Mouse (Mus musculus): ENCODE measurements around the gene Nbea. TPM values are rescaled to one million over a fixed set of nuclear protein-coding genes. Genes with fewer than 3 reads are reported as not detected.

Nbea gene
- polyA plus RNA-seq, 1 experiment from 2014 or later: 6.0 TPM

DNA sequence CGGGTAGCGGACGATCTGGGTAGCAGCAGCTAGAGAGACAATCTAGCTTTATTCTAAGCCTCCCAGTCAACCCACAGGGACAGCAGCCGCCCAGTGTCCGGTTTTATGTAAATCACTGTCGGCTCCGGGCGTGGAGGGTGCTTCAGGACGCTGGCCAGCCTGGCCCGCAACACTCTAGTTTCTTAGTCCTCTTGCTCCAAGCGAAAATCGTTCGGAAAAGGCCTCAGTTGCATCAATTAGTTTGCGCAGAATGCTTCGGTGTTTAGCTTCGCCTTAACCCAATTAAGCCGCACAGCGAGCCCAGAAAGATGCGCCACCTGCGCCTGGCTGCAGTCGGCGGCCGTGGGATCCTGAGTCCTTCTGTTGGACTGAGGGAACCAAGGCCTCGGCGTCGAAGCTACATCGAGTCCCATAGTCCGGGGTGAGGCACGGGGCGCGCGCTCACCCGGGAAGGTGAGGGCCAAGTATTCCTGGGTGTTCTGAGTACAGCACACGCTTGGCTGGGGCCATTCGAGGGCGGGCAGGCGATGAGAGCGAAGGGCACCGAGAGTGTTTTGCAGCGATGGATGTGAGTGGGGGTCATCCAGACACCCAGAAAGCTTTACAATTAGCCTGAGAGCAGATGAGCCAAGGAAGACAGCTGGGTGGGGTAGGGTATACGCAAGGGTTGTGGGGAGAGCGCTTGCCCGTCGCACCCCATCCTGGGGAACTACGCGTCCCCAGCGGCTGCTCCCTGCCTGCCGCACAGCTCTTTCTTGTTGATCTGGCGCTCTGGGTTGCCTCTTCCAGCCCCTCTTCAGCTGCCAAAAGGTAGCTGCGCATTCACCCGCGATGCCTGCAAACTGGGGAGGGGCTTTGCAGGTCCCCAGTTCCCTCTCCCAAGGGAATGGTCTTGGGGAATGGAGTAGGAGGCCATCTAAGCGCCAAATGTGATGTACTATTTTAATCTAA is 403.1 kb downstream of the Nbea start:
- H3K4me2 ChIP-seq: peak overlapping the region; percentile 34
- no peak overlapping the region for H3K9ac ChIP-seq
- H3K9me3 ChIP-seq: no peaks in the 10 kb centered on the region
- H3K4me3 ChIP-seq: no peak overlapping the region
- H3K27ac ChIP-seq: no peak overlapping the region
- no peak for ATAC-seq (ENCODE audit: borderline replicate concordance, extremely low read depth, low FRiP score, low TSS enrichment)
- no peaks in the 10 kb centered on the region for H3K36me3 ChIP-seq
- H3K27me3 ChIP-seq: peaks cover 67% of the 10 kb centered on the region
- 7% methylated on average over 53 of the region's 53 CpGs for WGBS
- H3K4me1 ChIP-seq: peaks cover 25% of the 10 kb centered on the region

DNA sequence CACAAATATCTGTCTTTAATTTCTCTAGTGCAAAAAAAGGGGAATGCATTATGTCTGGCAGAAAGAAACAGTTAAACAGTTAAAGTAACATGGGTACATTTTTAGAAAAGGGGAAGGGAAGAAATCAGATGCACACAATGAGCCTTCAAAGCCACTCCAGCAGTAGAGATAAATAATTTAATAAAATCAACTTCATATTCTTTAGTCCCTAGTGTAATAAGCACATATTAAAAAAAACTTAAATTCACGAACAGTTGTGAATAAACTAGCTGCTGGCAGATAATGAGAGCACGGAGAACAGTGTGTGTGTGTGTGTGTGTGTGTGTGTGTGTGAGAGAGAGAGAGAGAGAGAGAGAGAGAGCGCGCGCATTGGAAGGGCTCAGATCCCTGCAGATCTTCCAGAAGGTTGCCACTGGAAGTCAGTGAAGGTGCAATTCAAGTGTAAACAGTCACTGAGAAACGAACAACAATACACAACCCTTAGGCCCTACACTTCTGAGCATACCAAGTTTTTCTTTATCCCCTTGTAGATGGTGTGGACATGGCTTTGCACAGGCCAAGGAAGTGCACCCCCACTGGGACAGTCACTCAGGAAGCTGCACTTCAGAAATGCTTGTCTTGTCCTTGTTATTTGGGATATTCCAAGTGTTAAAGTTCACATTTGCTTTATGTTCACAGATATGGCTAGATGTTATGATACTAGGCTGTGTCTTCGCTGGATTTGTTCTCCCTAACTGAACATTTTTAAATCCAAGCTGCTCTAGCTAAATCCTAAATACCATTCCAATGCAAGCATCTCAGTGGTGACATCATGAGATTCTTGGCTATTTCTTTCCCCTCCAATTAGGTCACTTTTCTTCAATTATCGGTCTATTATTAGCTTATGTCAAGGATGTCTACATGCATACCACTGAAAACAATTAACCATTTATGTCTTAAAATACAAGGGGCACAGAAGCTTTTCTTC is 404.5 kb downstream of the Nbea start:
- H3K27me3 ChIP-seq: peaks cover 62% of the 10 kb centered on the region
- 60% methylated on average over 8 of the region's 8 CpGs for WGBS
- H3K9ac ChIP-seq: no peak overlapping the region

DNA sequence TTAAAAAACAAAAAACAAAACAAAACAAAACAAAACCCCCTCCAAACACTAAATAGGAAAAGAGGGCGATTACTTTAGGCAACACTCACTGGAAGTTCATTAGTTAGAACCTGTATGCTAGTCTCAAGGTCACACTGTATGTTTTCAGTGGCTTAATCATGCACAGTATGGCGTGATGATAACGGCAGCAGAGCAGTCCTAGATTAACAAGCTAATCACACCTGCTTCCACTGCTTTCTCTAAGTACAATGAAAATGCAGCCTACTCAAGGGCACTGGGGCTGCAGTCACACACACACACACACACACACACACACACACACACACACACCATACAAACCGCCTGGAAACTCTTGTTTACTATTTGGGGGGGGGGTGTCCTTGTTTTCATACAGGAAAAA is 406.0 kb downstream of the Nbea start:
- Histone ChIP-seq H3K27me3 (peaks cover 47% of the 10 kb centered on the region), H3K9ac (no peak overlapping the region), H3K9me3 (no peaks in the 10 kb centered on the region), H3K4me2 (no peak overlapping the region), H3K27ac (no peak overlapping the region), H3K4me3 (no peak overlapping the region), H3K36me3 (no peaks in the 10 kb centered on the region), H3K4me1 (peaks cover 11% of the 10 kb centered on the region)
- no peak for ATAC-seq (ENCODE audit: borderline replicate concordance, extremely low read depth, low FRiP score, low TSS enrichment)
- WGBS: 64% methylated on average over 4 of the region's 4 CpGs

More for the DNA sequence above, 404.5 kb downstream of the Nbea start:
- no peaks in the 10 kb centered on the region for H3K9me3 ChIP-seq
- H3K4me2 ChIP-seq: no peak overlapping the region
- H3K4me1 ChIP-seq: peaks cover 25% of the 10 kb centered on the region
- H3K4me3 ChIP-seq: no peak overlapping the region
- H3K36me3 ChIP-seq: no peaks in the 10 kb centered on the region
- no peak for ATAC-seq (ENCODE audit: borderline replicate concordance, extremely low read depth, low FRiP score, low TSS enrichment)
- H3K27ac ChIP-seq: no peak overlapping the region

DNA sequence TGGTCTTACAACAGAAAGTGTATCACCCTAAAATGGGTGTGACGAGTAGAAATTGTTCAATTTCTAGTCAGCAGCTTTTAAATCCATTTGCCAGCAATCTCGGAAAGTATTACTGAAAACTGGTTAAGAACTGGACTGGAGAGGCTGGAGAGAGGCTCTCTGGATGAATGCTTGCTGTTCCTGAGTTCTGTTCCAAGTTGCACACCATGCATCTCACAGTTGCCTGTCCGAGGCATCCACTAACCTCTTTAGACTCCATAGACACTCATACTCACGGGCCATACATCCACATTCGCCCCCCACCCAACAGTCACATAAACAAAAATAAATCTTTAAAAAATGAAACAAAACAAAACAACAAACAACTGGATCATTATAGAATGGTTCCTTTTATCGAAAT is 407.7 kb downstream of the Nbea start:
- H3K4me3 ChIP-seq: no peak overlapping the region
- H3K36me3 ChIP-seq: no peaks in the 10 kb centered on the region
- H3K27ac ChIP-seq: no peak overlapping the region
- H3K9ac ChIP-seq: no peak overlapping the region
- H3K4me1 ChIP-seq: peaks cover 9% of the 10 kb centered on the region
- ATAC-seq (ENCODE audit: borderline replicate concordance, extremely low read depth, low FRiP score, low TSS enrichment): no peak
- WGBS: 80% methylated on average over 6 of the region's 6 CpGs
- no peaks in the 10 kb centered on the region for H3K9me3 ChIP-seq
- no peak overlapping the region for H3K4me2 ChIP-seq
- peaks cover 29% of the 10 kb centered on the region for H3K27me3 ChIP-seq

DNA sequence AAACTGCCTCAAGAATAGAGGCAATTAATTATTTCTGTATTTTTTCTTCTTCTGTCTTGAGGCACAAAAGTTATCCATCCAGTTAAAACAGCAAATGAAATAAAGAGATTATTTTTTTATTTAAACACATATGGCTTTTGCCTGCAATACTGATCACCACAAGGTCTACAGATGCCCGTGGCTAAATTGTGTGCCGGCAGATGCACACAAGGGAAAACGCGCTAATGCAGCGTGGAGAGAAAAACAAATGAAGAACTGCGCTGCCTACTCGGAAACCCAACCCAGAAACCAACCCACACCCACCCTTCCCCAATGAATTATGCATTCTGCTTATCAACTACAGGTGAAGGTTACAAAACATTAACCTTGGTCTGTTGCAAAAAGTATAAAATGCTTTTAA is 408.3 kb downstream of the Nbea start:
- H3K36me3 ChIP-seq: no peaks in the 10 kb centered on the region
- H3K27me3 ChIP-seq: peaks cover 24% of the 10 kb centered on the region
- 79% methylated on average over 7 of the region's 7 CpGs for WGBS
- H3K4me2 ChIP-seq: no peak overlapping the region
- no peak overlapping the region for H3K4me3 ChIP-seq
- H3K9ac ChIP-seq: no peak overlapping the region
- H3K9me3 ChIP-seq: no peaks in the 10 kb centered on the region
- no peak overlapping the region for H3K27ac ChIP-seq
- H3K4me1 ChIP-seq: peaks cover 4% of the 10 kb centered on the region
- ATAC-seq (ENCODE audit: borderline replicate concordance, extremely low read depth, low FRiP score, low TSS enrichment): no peak

DNA sequence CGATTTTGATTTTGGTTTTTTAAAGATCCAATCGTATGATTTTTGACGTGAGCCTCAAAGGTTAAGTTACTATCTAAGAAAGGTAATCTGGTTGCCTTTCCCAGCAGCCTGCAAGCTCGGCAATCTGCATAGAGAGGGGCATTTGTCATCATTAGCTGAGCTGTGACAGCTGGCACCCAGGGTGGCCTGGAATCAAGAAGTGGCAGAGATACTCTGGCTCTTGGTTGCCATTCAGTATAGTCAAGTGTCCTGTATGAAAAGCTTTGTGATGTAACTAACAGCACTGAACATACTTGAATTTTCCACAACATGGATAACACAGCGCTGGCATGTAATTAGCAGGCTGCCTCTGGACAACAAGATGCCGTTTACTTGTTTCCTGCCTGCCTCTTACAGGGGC is 409.3 kb downstream of the Nbea start:
- no peak for ATAC-seq (ENCODE audit: borderline replicate concordance, extremely low read depth, low FRiP score, low TSS enrichment)
- WGBS: 42% methylated on average over 6 of the region's 6 CpGs

DNA sequence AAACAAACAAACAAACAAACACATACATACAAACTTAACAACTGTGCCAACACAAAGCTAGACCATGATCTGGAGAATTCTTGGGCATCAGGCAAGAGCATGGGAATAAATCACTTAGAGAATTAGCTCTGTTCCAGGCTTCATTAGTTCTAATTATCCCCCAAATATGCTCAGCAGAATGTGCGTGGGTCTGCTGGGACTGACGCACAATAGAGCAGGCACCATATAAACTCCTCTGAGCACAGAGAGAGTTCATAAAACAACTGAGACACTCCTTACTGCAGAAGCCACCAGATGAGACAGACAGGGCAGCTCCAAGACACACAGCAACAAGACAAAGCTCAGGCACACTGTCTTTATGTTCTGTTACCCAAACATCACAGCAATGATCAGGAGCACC is 414.2 kb downstream of the Nbea start:
- Histone ChIP-seq H3K27me3 (no peaks in the 10 kb centered on the region), H3K4me1 (no peaks in the 10 kb centered on the region), H3K9me3 (no peaks in the 10 kb centered on the region), H3K9ac (no peak overlapping the region), H3K36me3 (no peaks in the 10 kb centered on the region), H3K27ac (no peak overlapping the region), H3K4me3 (no peak overlapping the region), H3K4me2 (no peak overlapping the region)
- ATAC-seq (ENCODE audit: borderline replicate concordance, extremely low read depth, low FRiP score, low TSS enrichment): no peak
- 90% methylated on average over 2 of the region's 2 CpGs for WGBS

More for the DNA sequence above, 409.3 kb downstream of the Nbea start:
- H3K4me1 ChIP-seq: no peaks in the 10 kb centered on the region
- no peak overlapping the region for H3K4me3 ChIP-seq
- no peaks in the 10 kb centered on the region for H3K9me3 ChIP-seq
- H3K4me2 ChIP-seq: no peak overlapping the region
- H3K36me3 ChIP-seq: no peaks in the 10 kb centered on the region
- H3K27me3 ChIP-seq: peaks cover 17% of the 10 kb centered on the region
- H3K27ac ChIP-seq: no peak overlapping the region
- no peak overlapping the region for H3K9ac ChIP-seq

DNA sequence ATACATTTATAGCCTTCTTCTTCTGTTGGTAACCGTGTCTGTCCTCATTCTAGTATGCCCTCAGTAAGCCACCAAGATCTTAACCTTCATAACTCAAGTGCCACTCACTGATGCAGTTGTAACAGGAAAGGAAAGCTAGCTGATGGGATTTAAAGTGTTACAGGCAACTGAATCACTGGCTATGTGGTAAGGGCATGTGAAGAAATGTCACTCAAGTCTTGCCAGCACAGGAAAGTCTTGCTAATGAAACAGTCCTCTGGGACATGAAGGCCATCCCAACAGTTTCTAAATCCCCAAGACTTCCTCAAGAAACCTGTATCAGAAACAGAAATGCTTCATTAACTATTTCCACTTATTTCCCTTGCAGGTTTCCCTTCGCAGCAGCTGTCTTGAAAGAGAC is 414.8 kb downstream of the Nbea start:
- no peak overlapping the region for H3K9ac ChIP-seq
- H3K9me3 ChIP-seq: no peaks in the 10 kb centered on the region
- H3K36me3 ChIP-seq: no peaks in the 10 kb centered on the region
- H3K4me2 ChIP-seq: no peak overlapping the region
- no peak overlapping the region for H3K27ac ChIP-seq
- ATAC-seq (ENCODE audit: borderline replicate concordance, extremely low read depth, low FRiP score, low TSS enrichment): no peak
- H3K4me3 ChIP-seq: no peak overlapping the region
- WGBS: 75% methylated on average over 2 of the region's 2 CpGs
- no peaks in the 10 kb centered on the region for H3K4me1 ChIP-seq
- H3K27me3 ChIP-seq: no peaks in the 10 kb centered on the region

DNA sequence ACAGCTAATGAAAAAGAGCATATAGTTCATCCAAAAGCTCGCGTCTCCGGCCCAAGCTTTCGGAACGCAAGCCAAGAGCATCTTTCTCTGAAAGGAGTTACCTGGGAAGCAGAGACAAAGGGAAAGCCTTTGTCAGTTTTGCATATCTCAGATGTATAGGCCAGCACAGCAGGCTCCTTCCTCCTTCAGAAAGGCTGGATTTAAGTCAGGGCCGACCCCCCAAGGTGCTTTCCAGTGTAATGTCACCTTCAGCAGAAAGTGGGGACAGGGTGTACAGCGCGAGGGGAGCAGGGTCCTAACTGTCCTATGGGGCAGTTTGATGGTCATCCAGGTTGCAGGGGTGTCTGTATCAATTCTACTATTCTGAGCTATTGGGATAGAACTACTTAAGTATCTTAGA is 419.9 kb downstream of the Nbea start:
- H3K27ac ChIP-seq: no peak overlapping the region

DNA sequence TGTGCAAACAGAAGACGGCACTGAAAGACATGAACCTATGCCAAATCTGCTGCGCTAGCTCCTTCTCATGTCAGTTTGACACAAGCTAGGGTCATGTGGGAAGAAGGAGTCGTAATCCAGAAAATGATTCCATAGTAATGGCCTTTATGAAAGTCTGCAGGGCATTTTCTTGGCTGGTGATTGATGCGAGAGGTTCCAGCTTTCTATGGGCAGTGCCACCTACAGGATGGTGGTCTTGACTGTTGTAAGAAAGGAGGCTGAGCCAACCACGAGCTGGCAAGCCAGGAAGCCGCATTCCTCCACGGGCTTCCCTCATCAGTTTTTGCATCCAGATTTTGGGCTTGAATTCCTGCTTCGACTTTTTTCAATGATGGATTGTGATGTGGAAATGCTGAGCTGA is 425.2 kb downstream of the Nbea start:
- WGBS: 32% methylated on average over 8 of the region's 8 CpGs
- Histone ChIP-seq H3K27ac (no peak overlapping the region), H3K4me3 (no peak overlapping the region), H3K36me3 (no peaks in the 10 kb centered on the region), H3K9ac (no peak overlapping the region), H3K4me2 (no peak overlapping the region), H3K4me1 (no peaks in the 10 kb centered on the region), H3K9me3 (no peaks in the 10 kb centered on the region), H3K27me3 (no peaks in the 10 kb centered on the region)
- ATAC-seq (ENCODE audit: borderline replicate concordance, extremely low read depth, low FRiP score, low TSS enrichment): no peak

More for the DNA sequence above, 419.9 kb downstream of the Nbea start:
- Histone ChIP-seq H3K9me3 (no peaks in the 10 kb centered on the region), H3K9ac (no peak overlapping the region), H3K4me2 (no peak overlapping the region), H3K4me1 (no peaks in the 10 kb centered on the region), H3K36me3 (no peaks in the 10 kb centered on the region), H3K4me3 (no peak overlapping the region), H3K27me3 (no peaks in the 10 kb centered on the region)
- 61% methylated on average over 8 of the region's 8 CpGs for WGBS
- ATAC-seq (ENCODE audit: borderline replicate concordance, extremely low read depth, low FRiP score, low TSS enrichment): no peak

DNA sequence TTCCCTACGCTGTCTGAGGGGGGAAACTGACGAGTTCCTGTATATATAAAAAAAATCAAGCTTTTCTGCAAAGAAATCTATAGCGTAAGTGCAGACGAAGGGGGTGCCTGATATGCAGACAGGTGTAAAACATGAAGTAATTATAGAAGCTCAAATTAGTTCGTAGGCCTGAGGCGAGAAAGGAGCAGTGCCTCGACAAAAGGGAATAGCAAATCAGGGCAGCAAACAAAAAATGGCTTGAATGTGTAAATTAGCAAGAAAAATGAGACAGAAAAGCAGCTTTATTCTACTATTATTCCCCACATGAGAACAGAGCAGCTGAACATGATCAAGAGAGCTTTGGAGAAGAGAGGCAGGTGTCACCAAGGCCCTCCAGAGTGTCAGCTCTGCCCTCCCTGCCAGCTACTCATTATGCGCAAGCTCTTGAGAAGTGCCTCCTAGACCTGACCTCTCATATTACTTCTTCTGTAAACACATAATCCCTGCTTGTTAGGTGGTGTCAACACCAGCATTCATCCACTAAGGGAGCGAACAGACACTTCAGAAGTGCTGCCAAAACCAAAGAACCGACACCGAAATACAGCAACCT is 426.8 kb downstream of the Nbea start:
- no peaks in the 10 kb centered on the region for H3K27me3 ChIP-seq
- no peak overlapping the region for H3K4me3 ChIP-seq
- no peak for ATAC-seq (ENCODE audit: borderline replicate concordance, extremely low read depth, low FRiP score, low TSS enrichment)
- WGBS: 72% methylated on average over 11 of the region's 11 CpGs
- no peaks in the 10 kb centered on the region for H3K36me3 ChIP-seq
- no peak overlapping the region for H3K27ac ChIP-seq
- H3K9ac ChIP-seq: no peak overlapping the region
- no peaks in the 10 kb centered on the region for H3K4me1 ChIP-seq
- no peak overlapping the region for H3K4me2 ChIP-seq
- H3K9me3 ChIP-seq: no peaks in the 10 kb centered on the region
